Mouse (Mus musculus) heart, embryonic 14.5 days (tissue): ENCODE measurements at regions not wholly inside any gene's neighbourhood (a gene's known extent, or its start where the extent isn't known, plus 50 kb on each side); places are given as distances from the start of the nearest gene placed in this dataset.
"Not testable (repeated sequence)": the region's sequence is repeated elsewhere in the genome, so short reads cannot be mapped to it uniquely, and the experiment has no call there.

ENCODE experiments used
- ATAC-seq: fragments of 200-750 bp; cut with Nextera tagmentation; 2 replicates; pipeline ENCODE4 v1.8.0; 2017; ENCODE audit warnings: low read depth, moderate TSS enrichment; ENCODE audit not compliant: insufficient number of reproducible peaks, insufficient read depth, low FRiP score
- H3K27ac ChIP-seq, 2 experiments: fragments of 200-500 bp in 1 of 2; fragments of 300-500 bp in 1 of 2; sonication (generic) in 1 of 2; replicated peaks in 1 of 2; 2 replicates each; pipeline ENCODE4 v1.5.1; 2012 to 2014; ENCODE audit warnings: low read depth in 2 of 2, low read length in 2 of 2, control low read depth in 1 of 2, mild to moderate bottlenecking in 1 of 2, mixed read lengths in 1 of 2; ENCODE audit not compliant: control insufficient read depth in 1 of 2, insufficient read depth in 1 of 2
- H3K27me3 ChIP-seq: fragments of 300-500 bp; sonication (generic); 2 replicates; pipeline ENCODE4 v1.6.1; 2014; ENCODE audit warnings: mild to moderate bottlenecking, low read length, control low read depth; ENCODE audit not compliant: control insufficient read depth, insufficient read depth
- H3K36me3 ChIP-seq: fragments of 300-500 bp; sonication (generic); 2 replicates; pipeline ENCODE4 v1.6.1; 2014; ENCODE audit warnings: mild to moderate bottlenecking, control low read depth, low read length, mixed read lengths; ENCODE audit not compliant: control insufficient read depth, insufficient read depth
- H3K4me1 ChIP-seq, 2 experiments: fragments of 200-500 bp in 1 of 2; fragments of 300-500 bp in 1 of 2; sonication (generic) in 1 of 2; 2 replicates each; pipeline ENCODE4 v1.6.1; 2012 to 2014; ENCODE audit warnings: low read length in 2 of 2, control low read depth in 1 of 2, mixed read lengths in 1 of 2; ENCODE audit not compliant: control insufficient read depth in 2 of 2, insufficient read depth in 2 of 2
- H3K4me2 ChIP-seq: fragments of 300-500 bp; sonication (generic); 2 replicates; pipeline ENCODE4 v1.6.1; 2014; ENCODE audit warnings: mild to moderate bottlenecking, low read length
- H3K4me3 ChIP-seq, 2 experiments: fragments of 200-500 bp in 1 of 2; fragments of 300-500 bp in 1 of 2; sonication (generic) in 1 of 2; 2 replicates each; pipeline ENCODE4 v1.5.1; 2012 to 2014; ENCODE audit warnings: low read length in 2 of 2, mild to moderate bottlenecking in 2 of 2, control low read depth in 1 of 2, low read depth in 1 of 2, moderate library complexity in 1 of 2; ENCODE audit not compliant: control insufficient read depth in 1 of 2, insufficient read depth in 1 of 2
- H3K9ac ChIP-seq: fragments of 300-500 bp; sonication (generic); 2 replicates; pipeline ENCODE4 v1.6.1; 2014; ENCODE audit warnings: mild to moderate bottlenecking, low read length
- H3K9me3 ChIP-seq: fragments of 300-500 bp; sonication (generic); 2 replicates; pipeline ENCODE4 v1.6.1; 2016; ENCODE audit warnings: low read length, control low read depth; ENCODE audit not compliant: control insufficient read depth
- WGBS: fragments of 180-500 bp; shearing (Covaris S2); extraction: QIAGEN DNeasy Blood & Tissue Kit; methylation state at CpG from one replicate; pipeline ENCODE4 v1.1.7; 2014; 5-methylcytosine and 5-hydroxymethylcytosine counted together

- Histone ChIP-seq H3K36me3 (no peaks in the 10 kb centered on the region), H3K4me1 (no peaks in the 10 kb centered on the region), H3K9me3 (no peaks in the 10 kb centered on the region), H3K27ac (no peak overlapping the region), H3K4me2 (no peak overlapping the region), H3K9ac (no peak overlapping the region), H3K4me3 (no peak overlapping the region), H3K27me3 (no peaks in the 10 kb centered on the region)
- no peak for ATAC-seq
- WGBS = 58% methylated on average over 5 of the region's 5 CpGs
Observed at GRCm38 (mm10) chr9:27519711-27520110, 123.1 kb downstream of the Spata19 start.

DNA sequence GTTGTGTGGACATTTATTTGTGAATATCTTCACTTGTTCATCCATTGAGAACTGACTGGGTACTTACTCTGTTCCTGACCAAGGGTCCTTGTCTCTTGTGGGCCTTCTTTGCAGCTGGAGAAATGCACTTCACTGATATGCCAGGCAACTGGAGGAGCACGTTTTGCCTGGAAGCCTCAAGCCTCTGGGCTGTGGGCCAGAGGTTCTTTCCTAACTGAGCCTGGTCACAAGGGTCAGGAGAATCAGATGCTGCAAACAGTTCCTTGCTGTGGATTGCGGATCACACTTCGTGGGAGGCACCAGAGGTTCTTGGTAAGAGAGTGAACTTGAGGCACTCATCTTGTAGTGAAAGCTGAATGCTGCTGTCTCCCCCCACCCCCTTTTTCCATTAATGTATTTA is 124.6 kb downstream of the Spata19 start:
- H3K4me2 ChIP-seq = no peak overlapping the region
- H3K9me3 ChIP-seq = no peaks in the 10 kb centered on the region
- WGBS = 65% methylated on average over 3 of the region's 3 CpGs
- H3K4me3 ChIP-seq = no peak overlapping the region
- H3K36me3 ChIP-seq = no peaks in the 10 kb centered on the region
- ATAC-seq = no peak
- H3K27me3 ChIP-seq = no peaks in the 10 kb centered on the region
- no peak overlapping the region for H3K9ac ChIP-seq
- H3K27ac ChIP-seq = no peak overlapping the region
- H3K4me1 ChIP-seq = no peaks in the 10 kb centered on the region

DNA sequence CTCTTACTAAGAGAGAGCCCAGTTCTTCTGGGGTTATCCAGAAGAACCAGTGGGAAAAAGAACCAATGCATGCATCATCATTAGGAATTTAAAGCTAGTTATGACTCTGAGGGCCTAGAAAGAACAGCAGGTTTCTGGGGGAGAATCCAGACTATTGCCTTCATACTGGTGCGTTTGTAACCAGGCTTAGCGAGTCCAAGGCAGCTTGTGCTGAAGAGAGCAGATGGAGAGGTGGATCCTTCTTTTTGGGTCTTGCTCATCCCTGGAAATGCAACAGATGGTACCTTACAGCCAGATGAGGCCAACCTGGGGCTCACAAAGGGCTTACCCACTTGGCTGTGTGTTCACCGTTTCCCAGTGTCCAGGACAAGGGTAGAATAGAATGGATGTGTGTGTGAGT is 130.1 kb downstream of the Spata19 start:
- 80% methylated on average over 3 of the region's 3 CpGs for WGBS
- no peak for ATAC-seq
- H3K27ac ChIP-seq = no peak overlapping the region
- H3K4me1 ChIP-seq = no peaks in the 10 kb centered on the region
- H3K36me3 ChIP-seq = no peaks in the 10 kb centered on the region
- H3K27me3 ChIP-seq = no peaks in the 10 kb centered on the region
- no peak overlapping the region for H3K4me2 ChIP-seq
- H3K9ac ChIP-seq = no peak overlapping the region
- no peaks in the 10 kb centered on the region for H3K9me3 ChIP-seq
- no peak overlapping the region for H3K4me3 ChIP-seq

DNA sequence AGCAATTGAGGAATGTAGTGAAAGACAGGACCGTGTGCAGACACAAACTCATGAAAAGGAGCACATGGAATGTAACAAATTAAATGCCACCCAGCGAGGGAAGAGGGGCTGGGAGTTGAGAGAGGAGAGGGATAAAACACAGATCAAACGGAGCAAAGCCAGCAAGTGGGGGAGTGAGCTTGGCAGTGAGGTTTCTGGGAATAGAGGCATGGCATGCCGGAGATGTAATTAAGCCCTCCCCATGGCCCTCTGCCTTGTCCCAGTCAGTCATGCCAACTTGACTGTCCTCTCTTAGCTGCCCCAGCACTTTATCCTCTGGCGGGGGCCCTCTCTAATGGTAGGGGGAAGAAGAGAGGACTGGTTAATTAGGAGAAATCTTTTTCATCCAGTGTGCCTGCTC is 141.9 kb downstream of the Spata19 start:
- ATAC-seq = no peak
- 33% methylated on average over 5 of the region's 5 CpGs for WGBS

DNA sequence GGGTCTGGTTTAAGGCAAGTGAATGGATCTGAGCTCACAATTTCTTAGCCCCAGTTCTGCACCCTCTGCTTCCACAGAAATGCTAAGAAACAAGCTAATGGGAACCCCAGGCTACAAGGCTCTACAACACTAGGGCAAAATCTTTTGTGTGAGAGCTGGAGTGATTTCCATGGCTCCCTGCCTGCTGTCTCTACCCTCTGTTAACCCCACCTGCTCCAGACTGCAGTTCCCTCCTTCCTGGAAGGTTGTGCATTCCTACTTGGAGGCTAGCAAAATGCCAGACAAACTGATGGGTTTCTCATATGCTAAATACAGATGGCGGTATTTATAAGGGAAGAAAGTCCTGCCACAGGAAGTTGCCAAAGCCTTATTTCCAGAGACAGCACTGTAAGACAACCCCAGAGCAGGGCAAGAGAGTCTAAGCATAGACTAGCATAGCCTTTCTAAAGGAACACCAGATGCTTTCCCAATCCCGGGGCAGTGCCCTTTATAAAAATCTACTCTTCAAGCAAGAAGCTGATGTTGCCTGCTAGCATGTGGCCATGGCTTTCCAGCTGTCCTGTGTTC is 145.1 kb downstream of the Spata19 start:
- Histone ChIP-seq H3K27ac (no peak overlapping the region), H3K36me3 (no peaks in the 10 kb centered on the region), H3K9me3 (no peaks in the 10 kb centered on the region), H3K9ac (no peak overlapping the region), H3K27me3 (no peaks in the 10 kb centered on the region), H3K4me1 (no peaks in the 10 kb centered on the region), H3K4me2 (no peak overlapping the region), H3K4me3 (no peak overlapping the region)
- ATAC-seq = no peak
- 77% methylated on average over 2 of the region's 2 CpGs for WGBS

More for the DNA sequence above, 141.9 kb downstream of the Spata19 start:
- Histone ChIP-seq H3K27me3 (no peaks in the 10 kb centered on the region), H3K4me3 (no peak overlapping the region), H3K4me1 (no peaks in the 10 kb centered on the region), H3K9me3 (no peaks in the 10 kb centered on the region), H3K4me2 (no peak overlapping the region), H3K9ac (no peak overlapping the region), H3K27ac (no peak overlapping the region), H3K36me3 (no peaks in the 10 kb centered on the region)

DNA sequence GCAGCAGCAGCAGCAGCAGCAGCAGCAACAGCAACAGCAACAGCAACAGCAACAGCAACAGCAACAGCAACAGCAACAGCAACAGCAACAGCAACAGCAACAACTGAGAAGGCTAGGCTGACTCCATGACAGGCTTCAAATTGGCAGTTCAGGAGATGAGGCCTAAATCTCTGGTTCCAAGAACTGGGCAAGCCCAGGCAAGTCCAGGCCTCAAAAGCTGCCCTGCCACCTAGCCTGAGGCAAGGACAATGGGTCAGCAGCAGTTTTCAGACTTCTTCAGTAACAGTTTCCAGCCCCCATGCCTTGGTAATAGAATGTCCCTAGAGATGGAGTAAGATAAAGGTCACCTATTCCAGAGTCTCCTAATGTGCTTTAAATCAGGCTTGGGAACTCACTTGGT is 158.1 kb downstream of the Spata19 start:
- H3K27ac ChIP-seq, H3K9me3 ChIP-seq, H3K9ac ChIP-seq, H3K36me3 ChIP-seq, H3K4me1 ChIP-seq, H3K4me2 ChIP-seq, H3K27me3 ChIP-seq, ATAC-seq, H3K4me3 ChIP-seq: not testable (repeated sequence)

GRCm38 (mm10) chr9:27556315-27557225 is 160.0 kb downstream of the Spata19 start:
- no peak for ATAC-seq
- H3K9ac ChIP-seq = no peak overlapping the region
- no peak overlapping the region for H3K4me3 ChIP-seq
- H3K27ac ChIP-seq = no peak overlapping the region
- 18% methylated on average over 6 of the region's 6 CpGs for WGBS
- H3K4me2 ChIP-seq = no peak overlapping the region
- H3K27me3 ChIP-seq = no peaks in the 10 kb centered on the region
- no peaks in the 10 kb centered on the region for H3K36me3 ChIP-seq
- no peaks in the 10 kb centered on the region for H3K9me3 ChIP-seq
- no peaks in the 10 kb centered on the region for H3K4me1 ChIP-seq
